Mouse (Mus musculus) kidney, embryonic 15.5 days (tissue): ENCODE data around the gene Dst. TPM values are rescaled to one million over a fixed set of nuclear protein-coding genes. Genes with fewer than 3 reads are reported as not detected.

Experiments
- ATAC-seq: fragments of 200-750 bp; cut with Nextera tagmentation; replicated peaks from 2 replicates; pipeline ENCODE4 v1.8.0; 2017; ENCODE audit warnings: moderate TSS enrichment; ENCODE audit not compliant: low FRiP score
- H3K27ac ChIP-seq: fragments of 300-500 bp; sonication (generic); 2 replicates; pipeline ENCODE4 v1.5.1; 2015; ENCODE audit warnings: mild to moderate bottlenecking, inconsistent platforms
- H3K27me3 ChIP-seq: fragments of 300-500 bp; sonication (generic); 2 replicates; pipeline ENCODE4 v1.6.1; 2015; ENCODE audit warnings: inconsistent platforms
- H3K36me3 ChIP-seq: fragments of 300-500 bp; sonication (generic); 2 replicates; pipeline ENCODE4 v1.6.1; 2015; ENCODE audit warnings: inconsistent platforms
- H3K4me1 ChIP-seq: fragments of 300-500 bp; sonication (generic); 2 replicates; pipeline ENCODE4 v1.6.1; 2015; ENCODE audit warnings: inconsistent platforms
- H3K4me2 ChIP-seq: fragments of 300-500 bp; sonication (generic); 2 replicates; pipeline ENCODE4 v1.6.1; 2015; ENCODE audit warnings: moderate library complexity, mild to moderate bottlenecking, inconsistent platforms
- H3K4me3 ChIP-seq: fragments of 300-500 bp; sonication (generic); replicated peaks from 2 replicates; pipeline ENCODE4 v1.5.1; 2015; ENCODE audit warnings: mild to moderate bottlenecking, inconsistent platforms
- H3K9ac ChIP-seq: fragments of 300-500 bp; sonication (generic); 2 replicates; pipeline ENCODE4 v1.6.1; 2015; ENCODE audit warnings: mild to moderate bottlenecking, inconsistent platforms
- H3K9me3 ChIP-seq: fragments of 300-500 bp; sonication (generic); replicated peaks from 2 replicates; pipeline ENCODE4 v1.6.1; 2016; ENCODE audit warnings: inconsistent platforms
- WGBS: fragments of 180-500 bp; shearing (Covaris S2); methylation state at CpG from one replicate; pipeline ENCODE4 v1.1.7; 2015; ENCODE audit warnings: mixed read lengths; 5-methylcytosine and 5-hydroxymethylcytosine counted together
- polyA plus RNA-seq: library from polyadenylated mRNA; unstranded; fragments of >200 nt; fragmentation: Nextera tagmentation; extraction: Ambion mirVana; gene quantifications from 2 replicates; pipeline ENCODE4 v1.2.1, GENCODE M21; 2015

Dst gene
- polyA plus RNA-seq, 1 experiment from 2014 or later = 27.9 TPM

GRCm38 (mm10) chr1:33898373-33898772, 9.7 kb upstream of the Dst start:
- H3K4me2 ChIP-seq = no peak overlapping the region
- WGBS = 86% methylated on average over 6 of the region's 6 CpGs
- H3K4me3 ChIP-seq = no peak overlapping the region
- no peaks in the 10 kb centered on the region for H3K36me3 ChIP-seq
- H3K9me3 ChIP-seq = no peaks in the 10 kb centered on the region
- no peaks in the 10 kb centered on the region for H3K27me3 ChIP-seq
- H3K27ac ChIP-seq = no peak overlapping the region
- no peak for ATAC-seq
- 0 out of 2 replicates have a peak, but pooled peaks cover 2% of the 10 kb centered on the region for H3K4me1 ChIP-seq
- no peak overlapping the region for H3K9ac ChIP-seq

- Histone ChIP-seq H3K4me2 (no peak overlapping the region), H3K36me3 (no peaks in the 10 kb centered on the region), H3K4me1 (0 out of 2 replicates have a peak, but pooled peaks cover 7% of the 10 kb centered on the region), H3K27me3 (peaks cover 11% of the 10 kb centered on the region; the same call in 1 of the 2 replicates), H3K27ac (no peak overlapping the region), H3K9ac (no peak overlapping the region), H3K9me3 (no peaks in the 10 kb centered on the region), H3K4me3 (no peak overlapping the region)
- ATAC-seq = no peak
- WGBS = 79% methylated on average over 8 of the region's 8 CpGs
Observed at GRCm38 (mm10) chr1:33900175-33900574, 7.8 kb upstream of the Dst start.

DNA sequence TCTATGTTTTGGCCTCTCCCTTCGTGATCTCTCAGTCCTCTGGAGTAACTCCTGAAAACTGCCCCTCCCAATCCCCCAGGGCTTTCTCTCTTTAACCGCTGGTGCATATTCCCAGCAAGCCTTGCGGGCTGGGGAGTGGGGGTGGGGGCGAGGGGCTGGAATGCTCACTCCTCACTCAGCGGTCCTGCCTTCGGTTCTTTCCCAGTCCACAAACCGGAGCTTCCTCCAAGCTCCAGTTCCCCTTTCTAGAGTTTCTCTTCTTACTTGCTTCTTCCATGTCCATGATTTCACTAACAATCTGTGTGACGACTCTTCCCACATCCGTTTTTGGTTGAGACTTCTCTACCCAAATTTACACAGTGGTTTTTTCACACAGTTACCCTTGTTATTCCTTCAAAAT, 4.4 kb upstream of the Dst start:
- Histone ChIP-seq H3K4me2 (peak overlapping the region; percentile 31), H3K4me3 (no peak overlapping the region), H3K27ac (no peak overlapping the region), H3K4me1 (peaks cover 18% of the 10 kb centered on the region), H3K9me3 (no peaks in the 10 kb centered on the region), H3K27me3 (peaks cover 42% of the 10 kb centered on the region), H3K9ac (no peak overlapping the region), H3K36me3 (no peaks in the 10 kb centered on the region)
- 23% methylated on average over 9 of the region's 9 CpGs for WGBS
- ATAC-seq = no peak

DNA sequence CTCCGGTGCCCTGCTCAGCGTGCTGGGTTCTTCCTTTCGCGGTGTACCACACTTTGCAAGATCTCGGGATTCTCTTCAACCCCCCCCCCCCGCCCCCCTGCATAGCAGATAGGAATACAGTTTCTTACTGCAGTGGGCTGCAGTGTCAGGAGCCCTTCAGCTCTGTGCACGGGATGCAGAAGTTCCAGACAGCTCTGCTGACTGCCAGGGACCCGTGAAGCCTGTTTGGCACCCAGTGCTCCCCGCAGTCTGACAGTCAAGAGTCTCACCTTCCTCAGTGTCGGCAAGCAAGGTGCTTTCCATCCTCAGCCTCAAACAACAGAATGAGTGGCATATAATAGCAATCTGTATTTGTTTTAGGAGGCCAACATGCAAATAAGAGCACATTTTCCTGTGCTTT, 1.8 kb upstream of the Dst start:
- WGBS = 43% methylated on average over 10 of the region's 10 CpGs
- no peak for ATAC-seq
- H3K36me3 ChIP-seq = no peaks in the 10 kb centered on the region
- peaks cover 24% of the 10 kb centered on the region for H3K4me1 ChIP-seq
- no peak overlapping the region for H3K27ac ChIP-seq
- H3K9me3 ChIP-seq = no peaks in the 10 kb centered on the region
- no peak overlapping the region for H3K9ac ChIP-seq
- H3K4me3 ChIP-seq = no peak overlapping the region
- H3K4me2 ChIP-seq = no peak overlapping the region
- H3K27me3 ChIP-seq = peaks cover 62% of the 10 kb centered on the region

DNA sequence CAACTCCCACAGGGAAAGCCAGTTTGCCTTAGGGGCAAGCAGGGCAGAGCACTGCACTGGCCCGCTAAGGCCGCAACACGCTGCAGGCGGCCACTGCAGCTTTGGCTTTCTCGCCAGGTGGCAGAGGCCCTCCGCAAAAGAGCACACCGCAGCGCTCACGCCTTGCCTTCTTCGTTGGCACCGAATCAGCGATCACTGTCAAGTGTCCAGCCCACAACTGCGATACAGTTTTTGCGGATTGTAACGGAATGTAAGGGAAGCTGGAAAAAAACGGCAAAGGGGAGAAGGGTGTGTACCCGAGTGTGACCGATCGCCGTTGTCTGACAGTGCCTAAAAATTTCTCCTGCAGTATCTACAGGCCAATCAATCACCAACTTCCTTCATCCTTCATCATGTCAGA, 1.1 kb upstream of the Dst start:
- ATAC-seq = peak; percentile 63
- H3K4me1 ChIP-seq = peaks cover 24% of the 10 kb centered on the region
- peak overlapping the region; percentile 69 for H3K4me3 ChIP-seq
- H3K9ac ChIP-seq = no peak overlapping the region
- peaks cover 62% of the 10 kb centered on the region for H3K27me3 ChIP-seq
- peak overlapping the region; percentile 96 for H3K4me2 ChIP-seq
- H3K36me3 ChIP-seq = no peaks in the 10 kb centered on the region
- 4% methylated on average over 20 of the region's 20 CpGs for WGBS
- H3K27ac ChIP-seq = no peak overlapping the region
- H3K9me3 ChIP-seq = no peaks in the 10 kb centered on the region

DNA sequence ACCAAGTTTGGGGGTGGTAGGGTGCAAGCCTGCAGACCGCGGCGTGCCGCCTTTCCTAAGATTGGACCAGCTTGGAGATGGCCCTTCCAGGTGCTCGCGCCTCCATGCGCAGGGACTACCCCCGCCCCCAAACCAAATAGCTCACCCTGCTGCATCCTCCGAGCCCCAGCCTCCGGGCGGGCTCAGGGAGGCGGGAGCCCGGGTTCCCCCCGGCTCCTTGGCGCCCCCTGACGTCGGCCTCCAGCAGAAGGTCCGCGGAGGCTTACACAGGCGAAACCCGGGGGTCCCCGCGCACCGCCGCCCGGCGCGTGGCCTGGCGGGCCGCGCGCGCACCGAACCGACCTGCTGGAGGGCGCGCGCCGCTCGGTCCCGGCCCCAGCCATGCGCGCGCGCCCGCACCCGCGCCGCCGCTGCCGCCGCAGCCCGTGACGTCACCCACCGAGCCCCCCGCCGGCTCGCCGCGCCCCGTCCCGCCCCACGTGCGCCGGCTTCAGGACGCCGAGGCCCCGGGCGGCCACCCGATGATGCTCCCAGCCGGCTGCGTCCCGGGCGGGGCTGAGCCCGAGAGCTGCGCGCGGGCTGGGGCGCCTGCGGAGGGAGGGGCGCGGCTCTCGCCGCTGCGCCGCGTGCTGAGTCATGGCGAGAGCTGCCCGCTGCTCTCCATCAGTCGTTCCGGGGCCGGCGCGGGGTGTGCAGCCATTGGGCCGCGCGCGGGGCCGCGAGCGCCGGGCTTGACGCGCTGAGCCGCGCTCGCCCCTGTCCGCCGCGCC, 419 bp upstream of the Dst start, which contains the start of gene Bend6:
Gene Bend6, minus strand, starts transcription at position 396 of the 770 bp plus-strand sequence.
- ATAC-seq = peak; percentile 80
- WGBS = under 1% methylated on average over 98 of the region's 110 CpGs
- H3K27me3 ChIP-seq = peaks cover 62% of the 10 kb centered on the region

DNA sequence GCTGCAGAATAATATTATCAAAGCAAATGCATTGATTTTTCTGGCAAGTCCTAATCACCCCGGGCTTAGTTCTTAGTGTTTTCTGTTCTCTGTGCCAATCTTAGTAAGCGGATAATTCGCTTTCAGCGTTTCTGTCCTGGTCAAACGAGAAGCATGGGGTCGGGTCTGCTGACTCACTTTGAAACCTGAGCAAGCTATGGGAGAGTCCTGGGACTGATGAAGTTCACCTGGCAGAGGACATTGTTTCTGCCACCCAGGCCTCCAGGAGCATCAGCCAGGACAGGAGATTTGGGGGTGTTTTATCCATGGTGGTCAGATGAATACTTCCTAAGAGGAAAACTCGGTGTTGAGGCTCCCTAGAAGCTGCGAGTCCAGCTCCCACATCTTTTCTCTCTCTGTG, 3.6 kb downstream of the Dst start:
- 54% methylated on average over 8 of the region's 8 CpGs for WGBS
- Histone ChIP-seq H3K4me1 (peaks cover 18% of the 10 kb centered on the region), H3K4me3 (no peak overlapping the region), H3K9ac (no peak overlapping the region), H3K36me3 (no peaks in the 10 kb centered on the region), H3K27me3 (peaks cover 39% of the 10 kb centered on the region), H3K9me3 (no peaks in the 10 kb centered on the region), H3K27ac (no peak overlapping the region), H3K4me2 (no peak overlapping the region)
- ATAC-seq = no peak

More for the DNA sequence above, 419 bp upstream of the Dst start, which contains the start of gene Bend6:
- H3K27ac ChIP-seq = no peak within 1 kb of the TSS
- peak within 1 kb of the TSS; percentile 47 for H3K9ac ChIP-seq
- H3K36me3 ChIP-seq = no peaks in the 10 kb centered on the region
- peaks cover 24% of the 10 kb centered on the region for H3K4me1 ChIP-seq
- H3K9me3 ChIP-seq = no peaks in the 10 kb centered on the region
- peak within 1 kb of the TSS; percentile 96 for H3K4me2 ChIP-seq
- H3K4me3 ChIP-seq = peak within 1 kb of the TSS; percentile 69

DNA sequence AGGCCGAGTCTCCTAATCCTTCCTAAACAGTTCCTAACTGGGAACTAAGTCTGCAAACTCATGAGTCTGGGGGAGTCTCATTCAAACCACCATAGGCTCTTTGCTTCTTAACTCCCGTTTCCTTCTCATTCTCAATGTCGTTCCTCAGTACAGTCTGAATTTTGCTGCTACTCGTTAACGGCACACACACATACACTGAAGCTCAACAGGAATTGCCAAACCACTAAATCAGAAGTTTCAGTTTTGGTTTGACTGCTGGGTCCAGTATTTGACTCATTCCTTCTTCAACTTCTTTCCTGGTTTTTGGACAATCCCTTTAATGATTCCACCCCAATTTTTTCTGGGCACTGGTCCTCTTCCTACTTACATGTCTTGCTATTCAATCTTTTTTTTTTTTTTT, 8.5 kb downstream of the Dst start:
- H3K4me1 ChIP-seq = no peaks in the 10 kb centered on the region
- no peaks in the 10 kb centered on the region for H3K9me3 ChIP-seq
- H3K27me3 ChIP-seq = no peaks in the 10 kb centered on the region
- no peak overlapping the region for H3K4me2 ChIP-seq
- WGBS = 91% methylated on average over 5 of the region's 5 CpGs
- no peaks in the 10 kb centered on the region for H3K36me3 ChIP-seq
- no peak overlapping the region for H3K9ac ChIP-seq
- H3K4me3 ChIP-seq = no peak overlapping the region
- no peak for ATAC-seq
- no peak overlapping the region for H3K27ac ChIP-seq

- no peak overlapping the region for H3K4me2 ChIP-seq
- H3K27me3 ChIP-seq = no peaks in the 10 kb centered on the region
- H3K27ac ChIP-seq = no peak overlapping the region
- ATAC-seq = 0 out of 2 replicates have a peak, but pooled peaks have one; percentile 58
- WGBS = 47% methylated on average over 7 of the region's 7 CpGs
- H3K36me3 ChIP-seq = no peaks in the 10 kb centered on the region
- H3K4me3 ChIP-seq = no peak overlapping the region
- H3K9ac ChIP-seq = no peak overlapping the region
- H3K4me1 ChIP-seq = no peaks in the 10 kb centered on the region
- H3K9me3 ChIP-seq = no peaks in the 10 kb centered on the region
Observed at GRCm38 (mm10) chr1:33922975-33923374, 14.9 kb downstream of the Dst start.

- ATAC-seq = peak; percentile 70
- WGBS = 39% methylated on average over 3 of the region's 3 CpGs
Observed at GRCm38 (mm10) chr1:33925283-33925682, 17.3 kb downstream of the Dst start.

DNA sequence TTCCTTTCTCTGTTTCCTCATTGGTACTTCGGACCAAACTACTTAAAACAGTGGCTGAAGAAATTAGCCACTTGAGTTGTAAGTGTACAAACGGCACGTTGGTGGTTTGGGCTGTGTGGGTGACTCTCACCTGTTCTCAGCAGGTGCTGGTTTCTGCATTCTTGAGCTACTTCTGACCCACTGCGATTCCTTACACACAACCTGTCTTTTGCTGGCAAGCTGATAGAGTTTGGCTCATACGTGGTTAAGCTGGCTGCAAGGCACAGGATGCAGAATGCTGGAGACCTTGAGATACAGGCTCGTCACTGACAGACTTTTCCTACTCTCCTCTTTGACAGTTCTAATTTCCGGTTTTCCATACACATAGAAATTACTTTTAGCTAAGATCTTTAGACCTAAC, 19.4 kb downstream of the Dst start:
- no peak for ATAC-seq

More at GRCm38 (mm10) chr1:33925283-33925682, 17.3 kb downstream of the Dst start:
- H3K9me3 ChIP-seq = no peaks in the 10 kb centered on the region
- H3K4me2 ChIP-seq = no peak overlapping the region
- no peak overlapping the region for H3K4me3 ChIP-seq
- no peak overlapping the region for H3K27ac ChIP-seq
- H3K27me3 ChIP-seq = no peaks in the 10 kb centered on the region
- H3K36me3 ChIP-seq = no peaks in the 10 kb centered on the region
- no peaks in the 10 kb centered on the region for H3K4me1 ChIP-seq
- H3K9ac ChIP-seq = no peak overlapping the region

DNA sequence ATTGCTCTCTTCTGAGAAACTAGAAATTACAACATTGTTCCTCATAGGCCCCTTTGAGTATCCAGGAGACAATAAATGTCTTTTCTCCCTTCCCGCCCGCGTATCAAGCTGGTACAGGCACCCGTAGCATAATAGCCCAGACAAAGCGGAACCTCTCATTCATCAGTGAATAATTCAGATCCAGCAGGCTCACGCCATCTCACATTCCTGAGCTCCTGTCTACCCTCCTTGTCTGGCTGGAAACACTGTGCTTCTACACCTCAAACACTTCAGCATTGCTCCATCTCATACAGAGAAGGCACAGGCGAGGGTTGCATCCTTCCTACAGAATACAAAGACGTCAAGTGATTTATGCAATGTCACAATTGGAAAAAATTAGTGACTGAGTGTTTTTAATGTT, 23.8 kb downstream of the Dst start:
- Histone ChIP-seq H3K9ac (no peak overlapping the region), H3K27ac (no peak overlapping the region), H3K4me3 (no peak overlapping the region), H3K9me3 (no peaks in the 10 kb centered on the region), H3K4me2 (no peak overlapping the region), H3K27me3 (no peaks in the 10 kb centered on the region), H3K36me3 (no peaks in the 10 kb centered on the region), H3K4me1 (no peaks in the 10 kb centered on the region)
- WGBS = 87% methylated on average over 8 of the region's 8 CpGs
- no peak for ATAC-seq

More for the DNA sequence above, 19.4 kb downstream of the Dst start:
- Histone ChIP-seq H3K4me3 (no peak overlapping the region), H3K27me3 (no peaks in the 10 kb centered on the region), H3K27ac (no peak overlapping the region), H3K4me1 (no peaks in the 10 kb centered on the region), H3K36me3 (no peaks in the 10 kb centered on the region), H3K9me3 (no peaks in the 10 kb centered on the region), H3K4me2 (no peak overlapping the region), H3K9ac (no peak overlapping the region)
- 92% methylated on average over 7 of the region's 7 CpGs for WGBS
